Mouse (Mus musculus) right cerebral cortex, adult 18-20 months (tissue): ENCODE results near the gene Wbp2.

Source experiments
- DNase-seq: peaks from one replicate; pipeline ENCODE4 v3.0.0; 2022; ENCODE audit warnings: mixed read lengths

The Wbp2 gene

GRCm38 (mm10) chr11:116029086-116029865 is 57.5 kb downstream of the Wbp2 start:
- DNase-seq = no peak
